Mouse (Mus musculus) intestine, embryonic 15.5 days (tissue): ENCODE data around the gene Gm10073. TPM values are rescaled to one million over a fixed set of nuclear protein-coding genes. Genes with fewer than 3 reads are reported as not detected.
A peak's percentile ranks its signal among the peaks of the same experiment; 100 is the strongest.
"Not testable (repeated sequence)": the region's sequence is repeated elsewhere in the genome, so short reads cannot be mapped to it uniquely, and the experiment has no call there.

ENCODE experiments used
- ATAC-seq: fragments of 200-750 bp; cut with Nextera tagmentation; 2 replicates; pipeline ENCODE4 v1.8.0; 2017; ENCODE audit warnings: moderate TSS enrichment, moderate library complexity
- H3K27ac ChIP-seq: fragments of 300-500 bp; sonication (generic); 2 replicates; pipeline ENCODE4 v1.5.1; 2015; ENCODE audit warnings: mild to moderate bottlenecking, inconsistent platforms
- H3K27me3 ChIP-seq: fragments of 300-500 bp; sonication (generic); replicated peaks from 2 replicates; pipeline ENCODE4 v1.6.1; 2015; ENCODE audit warnings: inconsistent platforms
- H3K36me3 ChIP-seq: fragments of 300-500 bp; sonication (generic); 2 replicates; pipeline ENCODE4 v1.6.1; 2015; ENCODE audit warnings: inconsistent platforms
- H3K4me1 ChIP-seq: fragments of 300-500 bp; sonication (generic); replicated peaks from 2 replicates; pipeline ENCODE4 v1.6.1; 2015; ENCODE audit warnings: inconsistent platforms
- H3K4me2 ChIP-seq: fragments of 300-500 bp; sonication (generic); replicated peaks from 2 replicates; pipeline ENCODE4 v1.6.1; 2015; ENCODE audit warnings: mild to moderate bottlenecking, inconsistent platforms
- H3K4me3 ChIP-seq: fragments of 300-500 bp; sonication (generic); replicated peaks from 2 replicates; pipeline ENCODE4 v1.5.1; 2015; ENCODE audit warnings: inconsistent platforms
- H3K9ac ChIP-seq: fragments of 300-500 bp; sonication (generic); 2 replicates; pipeline ENCODE4 v1.6.1; 2015; ENCODE audit warnings: inconsistent platforms
- H3K9me3 ChIP-seq: fragments of 300-500 bp; sonication (generic); 2 replicates; pipeline ENCODE4 v1.6.1; 2016; ENCODE audit warnings: inconsistent platforms
- WGBS: fragments of 180-500 bp; shearing (Covaris S2); methylation state at CpG from one replicate; pipeline ENCODE4 v1.1.7; 2015; 5-methylcytosine and 5-hydroxymethylcytosine counted together
- polyA plus RNA-seq: library from polyadenylated mRNA; unstranded; fragments of >200 nt; fragmentation: Nextera tagmentation; extraction: Ambion mirVana; gene quantifications from 2 replicates; pipeline ENCODE4 v1.2.1, GENCODE M21; 2015

Gene Gm10073
- polyA plus RNA-seq, 1 experiment from 2014 or later: 15.5 TPM

DNA sequence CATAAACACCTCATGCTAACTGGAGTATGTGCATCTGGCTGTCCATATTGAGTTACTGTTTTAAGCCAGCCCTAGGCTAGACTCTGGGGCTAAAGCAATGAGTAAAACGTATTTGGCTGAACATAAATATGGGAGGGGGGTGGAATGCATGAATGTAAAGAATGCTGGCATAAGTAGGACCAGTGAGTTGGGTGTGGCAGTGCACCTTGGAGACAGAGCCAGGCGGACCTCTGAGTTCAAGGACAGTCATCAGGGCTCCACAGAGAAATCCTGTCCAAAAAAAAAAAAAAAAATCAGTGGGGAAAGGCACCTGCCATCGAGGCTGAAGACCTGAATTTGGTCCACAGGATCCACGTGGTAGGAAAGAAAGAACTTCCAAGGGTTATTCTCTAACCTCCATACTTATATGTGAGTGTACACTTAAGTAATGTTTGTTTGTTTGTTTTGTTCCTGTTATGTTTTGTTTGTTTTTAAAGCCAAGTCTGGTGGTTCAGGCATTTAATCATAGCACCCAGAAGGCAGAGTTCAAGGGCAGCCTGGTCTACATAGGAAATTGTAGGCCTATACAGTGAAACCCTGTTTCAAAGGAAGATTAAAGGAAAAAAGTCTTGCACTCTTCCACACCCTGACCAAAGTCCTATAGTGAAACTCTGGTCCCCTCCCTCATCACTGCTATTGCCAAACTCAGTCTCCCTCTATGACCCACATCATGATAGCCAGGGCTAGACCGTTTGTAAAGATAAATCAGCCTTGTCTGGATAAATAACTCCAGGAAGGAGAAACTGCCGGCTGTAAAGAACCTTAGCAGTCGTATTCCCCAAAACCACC, 36.0 kb upstream of the Gm10073 start:
- H3K36me3 ChIP-seq: no peaks in the 10 kb centered on the region
- ATAC-seq: peak; percentile 60
- no peaks in the 10 kb centered on the region for H3K9me3 ChIP-seq
- H3K4me2 ChIP-seq: 0 out of 2 replicates have a peak overlapping the region, but pooled peaks have one; percentile 9
- peak overlapping the region; percentile 79 for H3K27ac ChIP-seq
- peaks cover 7% of the 10 kb centered on the region for H3K27me3 ChIP-seq
- WGBS: 46% methylated on average over 7 of the region's 7 CpGs
- H3K4me1 ChIP-seq: peaks cover 23% of the 10 kb centered on the region
- H3K9ac ChIP-seq: no peak overlapping the region
- no peak overlapping the region for H3K4me3 ChIP-seq

DNA sequence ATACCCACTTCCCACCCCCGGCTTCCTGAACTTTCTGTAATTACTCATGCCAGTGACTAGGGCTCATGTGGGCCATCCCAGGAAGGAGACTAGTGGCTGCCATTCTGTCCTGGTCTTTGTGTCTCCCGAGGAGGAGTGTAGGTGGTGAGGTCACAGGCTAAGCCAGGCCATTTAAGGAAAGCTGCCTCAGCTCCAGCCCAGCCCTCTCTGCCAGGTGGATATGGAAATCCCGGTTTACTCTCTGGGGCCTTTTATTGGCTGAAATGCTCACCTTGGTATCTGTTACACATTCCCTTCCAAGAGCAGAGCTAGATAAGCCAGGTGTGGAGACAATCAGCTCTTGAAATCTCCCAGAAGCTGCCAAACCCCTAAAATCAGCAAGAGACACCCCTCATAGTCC, 35.2 kb upstream of the Gm10073 start:
- WGBS: 37% methylated on average over 3 of the region's 3 CpGs
- ATAC-seq: peak; percentile 38
- Histone ChIP-seq H3K9me3 (no peaks in the 10 kb centered on the region), H3K4me2 (no peak overlapping the region), H3K9ac (no peak overlapping the region), H3K4me1 (peaks cover 27% of the 10 kb centered on the region), H3K27me3 (peaks cover 16% of the 10 kb centered on the region), H3K4me3 (no peak overlapping the region), H3K27ac (peak overlapping the region; percentile 33; the same call in 1 of the 2 replicates), H3K36me3 (no peaks in the 10 kb centered on the region)

DNA sequence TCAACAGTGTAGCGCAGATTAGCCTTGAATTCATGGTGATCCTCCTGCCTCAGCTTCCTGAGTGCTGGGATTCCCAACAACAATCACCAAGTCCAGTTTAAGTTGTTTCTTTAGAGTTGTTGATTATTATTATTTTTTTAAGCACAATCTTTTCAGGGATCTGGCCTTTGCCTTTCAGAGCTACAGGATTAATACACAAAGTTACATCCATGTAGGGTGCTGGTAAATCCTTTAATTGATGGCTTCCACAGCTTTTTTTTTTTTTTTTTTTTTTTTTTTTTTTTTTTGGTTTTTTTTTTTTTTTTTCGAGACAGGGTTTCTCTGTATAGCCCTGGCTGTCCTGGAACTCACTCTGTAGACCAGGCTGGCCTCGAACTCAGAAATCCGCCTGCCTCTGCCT, 34.5 kb upstream of the Gm10073 start:
- not testable (repeated sequence) for H3K36me3 ChIP-seq, H3K27ac ChIP-seq, ATAC-seq, H3K4me3 ChIP-seq, H3K9ac ChIP-seq, H3K4me2 ChIP-seq, H3K9me3 ChIP-seq
- peaks cover 20% of the 10 kb centered on the region for H3K27me3 ChIP-seq
- peaks cover 30% of the 10 kb centered on the region for H3K4me1 ChIP-seq
- 82% methylated on average over 4 of the region's 4 CpGs for WGBS

DNA sequence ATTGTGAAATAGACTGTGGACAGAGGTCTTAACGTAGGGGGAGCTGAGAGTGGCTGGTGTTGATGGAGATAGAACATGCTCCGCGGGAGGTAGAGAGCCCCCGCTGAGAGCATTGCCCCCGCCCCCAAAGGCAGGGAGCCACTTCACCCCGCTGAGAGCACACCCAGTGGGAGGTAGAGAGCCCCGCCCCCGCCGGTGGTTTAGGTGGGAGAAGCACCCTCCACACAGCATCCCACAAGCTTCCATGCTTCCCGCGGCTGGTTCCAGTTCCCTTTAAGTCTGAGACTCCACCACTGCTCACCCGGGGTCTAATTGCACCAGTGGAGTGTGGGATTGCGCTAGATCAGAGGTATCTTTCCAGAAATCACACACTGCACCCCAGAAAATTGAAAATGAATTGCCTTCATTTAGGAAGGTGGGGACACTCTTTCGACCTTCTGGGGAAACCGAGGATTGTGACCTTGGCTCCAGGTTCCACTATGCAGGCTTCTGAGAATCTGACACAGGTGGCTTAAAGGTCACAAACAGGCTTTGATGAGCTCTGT, 33.4 kb upstream of the Gm10073 start:
- Histone ChIP-seq H3K27me3 (peaks cover 20% of the 10 kb centered on the region), H3K9ac (no peak overlapping the region), H3K27ac (no peak overlapping the region), H3K36me3 (no peaks in the 10 kb centered on the region), H3K9me3 (no peaks in the 10 kb centered on the region), H3K4me3 (no peak overlapping the region), H3K4me2 (peak overlapping the region; percentile 53), H3K4me1 (peaks cover 22% of the 10 kb centered on the region)
- ATAC-seq: no peak
- 28% methylated on average over 15 of the region's 15 CpGs for WGBS

DNA sequence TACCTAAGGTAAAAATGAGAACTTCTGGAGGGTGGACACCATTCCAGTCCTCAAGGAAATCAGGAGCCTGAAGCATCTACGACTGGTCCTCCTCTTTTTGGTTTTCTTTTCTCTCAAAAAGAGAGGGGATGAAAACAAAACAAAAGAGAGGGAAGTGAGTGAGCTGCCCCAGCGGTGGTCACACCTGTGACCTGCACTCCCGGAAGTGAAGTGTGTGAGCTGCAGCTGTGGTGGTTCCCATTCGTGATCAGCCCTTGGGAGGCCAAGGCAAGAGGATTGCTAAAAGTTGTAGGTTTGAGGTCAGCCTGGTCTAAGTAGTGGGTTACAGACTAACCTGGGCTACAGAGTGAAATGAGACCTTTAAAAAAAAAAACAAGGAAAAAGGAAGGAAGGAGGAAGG, 32.9 kb upstream of the Gm10073 start:
- ATAC-seq: no peak
- H3K27ac ChIP-seq: no peak overlapping the region
- no peaks in the 10 kb centered on the region for H3K9me3 ChIP-seq
- peaks cover 18% of the 10 kb centered on the region; the same call in 1 of the 2 replicates for H3K4me1 ChIP-seq
- peak overlapping the region; percentile 53 for H3K4me2 ChIP-seq
- 28% methylated on average over 4 of the region's 4 CpGs for WGBS
- H3K9ac ChIP-seq: no peak overlapping the region
- H3K4me3 ChIP-seq: no peak overlapping the region
- H3K27me3 ChIP-seq: peaks cover 20% of the 10 kb centered on the region
- H3K36me3 ChIP-seq: no peaks in the 10 kb centered on the region

- peak overlapping the region; percentile 18 for H3K4me3 ChIP-seq
- peaks cover 16% of the 10 kb centered on the region; the same call in 1 of the 2 replicates for H3K4me1 ChIP-seq
- H3K4me2 ChIP-seq: peak overlapping the region; percentile 53
- 0 out of 2 replicates have a peak overlapping the region, but pooled peaks have one; percentile 5 for H3K27ac ChIP-seq
- no peaks in the 10 kb centered on the region for H3K9me3 ChIP-seq
- WGBS: 48% methylated on average over 7 of the region's 7 CpGs
- peaks cover 20% of the 10 kb centered on the region for H3K27me3 ChIP-seq
- ATAC-seq: no peak
- H3K9ac ChIP-seq: no peak overlapping the region
- H3K36me3 ChIP-seq: no peaks in the 10 kb centered on the region
Measured at GRCm38 (mm10) chr8:106605657-106606056, 32.4 kb upstream of the Gm10073 start.

GRCm38 (mm10) chr8:106603933-106604332, 30.7 kb upstream of the Gm10073 start:
- H3K4me2 ChIP-seq: peak overlapping the region; percentile 75
- H3K4me3 ChIP-seq: peak overlapping the region; percentile 56
- peaks cover 24% of the 10 kb centered on the region for H3K27me3 ChIP-seq
- peaks cover 15% of the 10 kb centered on the region; the same call in 1 of the 2 replicates for H3K4me1 ChIP-seq
- H3K36me3 ChIP-seq: no peaks in the 10 kb centered on the region
- ATAC-seq: no peak
- H3K27ac ChIP-seq: peak overlapping the region; percentile 81
- WGBS: 1% methylated on average over 19 of the region's 19 CpGs
- peak overlapping the region; percentile 71 for H3K9ac ChIP-seq
- no peaks in the 10 kb centered on the region for H3K9me3 ChIP-seq

DNA sequence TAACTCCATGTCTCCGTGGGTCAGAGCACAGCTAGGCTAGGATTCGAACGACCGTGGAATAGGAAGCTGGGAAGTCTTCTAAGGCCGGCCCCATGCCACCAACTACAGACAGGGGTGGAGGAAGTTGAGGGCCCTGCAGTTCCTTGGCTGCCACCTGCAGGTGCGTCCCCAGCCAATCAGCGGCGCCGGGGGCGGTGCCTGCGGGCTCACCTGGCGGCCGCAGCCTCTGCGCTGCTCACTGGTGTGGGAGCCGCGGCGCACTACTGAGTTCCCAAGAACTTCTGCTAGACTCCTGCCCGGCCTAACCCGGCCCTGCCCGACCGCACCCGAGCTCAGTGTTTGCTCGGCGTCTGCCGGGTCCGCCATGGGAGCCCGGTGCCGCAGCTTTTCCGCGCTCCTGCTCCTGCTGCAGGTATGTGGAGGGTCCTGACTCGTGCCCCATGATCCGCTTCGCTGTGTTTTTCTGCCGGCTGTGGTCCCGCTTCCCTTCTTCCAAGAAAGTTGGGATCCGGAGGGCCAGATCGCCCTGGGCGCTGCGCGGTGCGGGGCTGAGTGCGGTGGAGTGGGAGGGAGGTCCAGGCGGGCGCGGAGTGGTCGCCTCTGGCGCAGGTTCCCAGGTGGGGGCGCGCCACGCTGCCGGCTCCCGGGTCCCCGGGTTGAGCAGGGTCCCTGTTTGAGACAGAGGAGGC, 30.0 kb upstream of the Gm10073 start, which contains the start of gene Cdh1:
TSS of gene Cdh1 (plus strand) at position 221 of the 689 bp plus-strand sequence.
- no peaks in the 10 kb centered on the region for H3K9me3 ChIP-seq
- peak; percentile 93 for ATAC-seq
- H3K4me1 ChIP-seq: peaks cover 11% of the 10 kb centered on the region; the same call in 1 of the 2 replicates
- H3K9ac ChIP-seq: peak within 1 kb of the TSS; percentile 71
- H3K36me3 ChIP-seq: no peaks in the 10 kb centered on the region
- peak within 1 kb of the TSS; percentile 81 for H3K27ac ChIP-seq
- H3K27me3 ChIP-seq: peaks cover 24% of the 10 kb centered on the region
- peak within 1 kb of the TSS; percentile 75 for H3K4me2 ChIP-seq
- WGBS: under 1% methylated on average over 51 of the region's 53 CpGs
- H3K4me3 ChIP-seq: peak within 1 kb of the TSS; percentile 56

DNA sequence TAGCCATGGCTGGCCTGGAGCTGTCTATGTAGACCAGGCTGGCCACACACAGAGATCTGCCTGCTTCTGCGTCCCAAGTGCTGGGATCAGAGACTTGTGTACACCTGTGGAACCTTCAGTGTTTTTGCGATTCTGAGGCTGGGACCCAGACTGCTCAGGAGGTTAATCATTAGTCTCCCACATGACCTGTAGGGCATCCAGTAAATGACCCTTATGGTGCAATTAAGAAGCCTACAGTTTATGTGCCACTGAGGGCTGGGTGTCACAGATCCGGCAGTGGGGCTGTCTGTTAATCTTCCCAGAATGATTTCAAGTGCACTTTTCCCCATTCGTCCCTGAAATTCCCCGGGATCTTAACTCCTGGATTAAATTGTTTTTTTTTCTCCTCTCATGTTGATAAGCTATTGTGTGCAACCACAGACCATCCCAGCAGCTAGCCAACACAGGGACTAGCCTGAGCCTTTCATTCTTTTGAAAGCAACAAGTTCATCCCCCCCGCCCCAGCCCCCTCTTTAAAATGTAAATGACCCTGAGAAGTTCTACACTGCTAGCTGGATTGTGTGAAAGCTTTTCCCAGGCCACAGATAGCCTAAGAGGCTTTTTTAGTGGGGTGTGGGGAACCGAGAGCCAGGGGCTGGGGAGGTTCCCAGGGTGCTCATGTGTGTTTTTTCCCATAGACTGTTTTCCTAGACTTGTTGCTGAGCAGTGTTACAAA, 26.2 kb upstream of the Gm10073 start:
- H3K36me3 ChIP-seq: no peaks in the 10 kb centered on the region
- no peak overlapping the region for H3K9ac ChIP-seq
- no peak overlapping the region for H3K4me2 ChIP-seq
- H3K4me1 ChIP-seq: peaks cover 10% of the 10 kb centered on the region; the same call in 1 of the 2 replicates
- peak; percentile 40 for ATAC-seq
- no peak overlapping the region for H3K4me3 ChIP-seq
- H3K27ac ChIP-seq: peak overlapping the region; percentile 48
- no peaks in the 10 kb centered on the region for H3K9me3 ChIP-seq
- peaks cover 18% of the 10 kb centered on the region for H3K27me3 ChIP-seq
- WGBS: 34% methylated on average over 7 of the region's 7 CpGs

- peaks cover 3% of the 10 kb centered on the region; the same call in 1 of the 2 replicates for H3K27me3 ChIP-seq
- no peak for ATAC-seq
- H3K4me2 ChIP-seq: no peak overlapping the region
- no peak overlapping the region for H3K4me3 ChIP-seq
- H3K4me1 ChIP-seq: no peaks in the 10 kb centered on the region
- H3K27ac ChIP-seq: no peak overlapping the region
- no peak overlapping the region for H3K9ac ChIP-seq
- WGBS: 86% methylated on average over 5 of the region's 5 CpGs
- no peaks in the 10 kb centered on the region for H3K9me3 ChIP-seq
- H3K36me3 ChIP-seq: no peaks in the 10 kb centered on the region
Measured at GRCm38 (mm10) chr8:106597067-106597466, 23.8 kb upstream of the Gm10073 start.

GRCm38 (mm10) chr8:106595623-106596022, 22.4 kb upstream of the Gm10073 start:
- H3K4me2 ChIP-seq, H3K9me3 ChIP-seq, H3K4me3 ChIP-seq, H3K9ac ChIP-seq, H3K27me3 ChIP-seq, ATAC-seq, H3K27ac ChIP-seq, H3K36me3 ChIP-seq, H3K4me1 ChIP-seq: not testable (repeated sequence)
- WGBS: 86% methylated on average over 3 of the region's 3 CpGs
